Mouse (Mus musculus) forelimb bud, embryonic 11.5 days (tissue): ENCODE results near the gene Ubr7.

Experiments
- DNase-seq: peaks from one replicate; pipeline ENCODE4 v3.0.0-alpha.2; 2012; ENCODE audit warnings: low read depth, low spot score

Ubr7 gene

GRCm38 (mm10) chr12:102743036-102743588 is 14.7 kb upstream of the Ubr7 start:
- DNase-seq: no peak

- DNase-seq: peak; percentile 82
These were observed 13.9 kb upstream of the Ubr7 start, which contains the start of the genes Moap1 and Tmem251 for GRCm38 (mm10) chr12:102743589-102744574. Gene Moap1, minus strand, starts transcription at chr12:102743661. Gene Tmem251, plus strand, starts transcription at chr12:102743762.

GRCm38 (mm10) chr12:102744839-102745238 is 12.9 kb upstream of the Ubr7 start:
- no peak for DNase-seq

GRCm38 (mm10) chr12:102748256-102748655 is 9.5 kb upstream of the Ubr7 start:
- no peak for DNase-seq

GRCm38 (mm10) chr12:102756304-102756703 is 1.5 kb upstream of the Ubr7 start:
- no peak for DNase-seq

- DNase-seq: peak; percentile 16
These were observed 595 bp upstream of the Ubr7 start for GRCm38 (mm10) chr12:102757055-102757688.

- DNase-seq: no peak
These were observed 613 bp downstream of the Ubr7 start, which contains the start of gene Gm20604 for GRCm38 (mm10) chr12:102758403-102758756. Gene Gm20604, minus strand, starts transcription at chr12:102758672.

- no peak for DNase-seq
These were observed 1.2 kb downstream of the Ubr7 start for GRCm38 (mm10) chr12:102758936-102759335.

- no peak for DNase-seq
These were observed 3.9 kb downstream of the Ubr7 start for GRCm38 (mm10) chr12:102761668-102762067.

- no peak for DNase-seq
These were observed 5.9 kb downstream of the Ubr7 start for GRCm38 (mm10) chr12:102763696-102764095.

- no peak for DNase-seq
These were observed 11.2 kb downstream of the Ubr7 start for GRCm38 (mm10) chr12:102769000-102769399.

GRCm38 (mm10) chr12:102771601-102772000 is 13.8 kb downstream of the Ubr7 start:
- no peak for DNase-seq

- DNase-seq: no peak
These were observed 14.9 kb downstream of the Ubr7 start for GRCm38 (mm10) chr12:102772676-102773075.

GRCm38 (mm10) chr12:102776035-102776434 is 18.3 kb downstream of the Ubr7 start:
- DNase-seq: no peak

GRCm38 (mm10) chr12:102778151-102778550 is 20.4 kb downstream of the Ubr7 start:
- no peak for DNase-seq

- DNase-seq: no peak
These were observed 21.7 kb downstream of the Ubr7 start for GRCm38 (mm10) chr12:102779452-102779851.

GRCm38 (mm10) chr12:102782841-102783240 is 25.1 kb downstream of the Ubr7 start:
- DNase-seq: no peak

GRCm38 (mm10) chr12:102784899-102785592 is 27.3 kb downstream of the Ubr7 start:
- DNase-seq: no peak

GRCm38 (mm10) chr12:102785593-102785985 is 27.8 kb downstream of the Ubr7 start:
- no peak for DNase-seq

GRCm38 (mm10) chr12:102787927-102788326 is 30.2 kb downstream of the Ubr7 start:
- DNase-seq: no peak

GRCm38 (mm10) chr12:102799528-102799927 is 41.8 kb downstream of the Ubr7 start:
- DNase-seq: no peak

GRCm38 (mm10) chr12:102814858-102815257 is 57.1 kb downstream of the Ubr7 start:
- no peak for DNase-seq
